Mouse (Mus musculus) right cerebral cortex, postnatal 4 days (tissue): ENCODE results near the gene Trak1.
"Not testable (repeated sequence)": the region's sequence is repeated elsewhere in the genome, so short reads cannot be mapped to it uniquely, and the experiment has no call there.

Source experiments
- DNase-seq: peaks from one replicate; pipeline ENCODE4 v3.0.0-alpha.2; 2022

Trak1 gene

DNA sequence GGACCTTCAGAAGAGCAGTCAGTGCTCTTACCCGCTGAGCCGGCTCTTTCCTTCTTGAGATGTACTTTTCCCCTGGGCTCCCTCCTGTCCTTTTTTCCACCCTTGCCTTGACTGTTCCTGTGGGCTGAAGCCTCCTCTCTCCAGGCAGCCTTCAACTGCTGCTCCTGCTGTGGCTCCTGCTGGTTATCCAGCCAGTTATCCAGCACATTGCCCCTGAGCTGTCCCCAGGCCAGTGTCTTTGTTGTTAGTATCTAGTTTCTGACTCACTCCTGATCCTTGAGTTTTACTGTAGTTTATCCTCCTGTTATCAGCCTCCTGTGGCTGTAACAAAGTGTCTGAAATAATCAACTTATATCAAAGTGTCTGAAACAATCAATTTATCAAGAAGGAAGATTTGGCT is 23.8 kb downstream of the Trak1 start:
- no peak for DNase-seq

DNA sequence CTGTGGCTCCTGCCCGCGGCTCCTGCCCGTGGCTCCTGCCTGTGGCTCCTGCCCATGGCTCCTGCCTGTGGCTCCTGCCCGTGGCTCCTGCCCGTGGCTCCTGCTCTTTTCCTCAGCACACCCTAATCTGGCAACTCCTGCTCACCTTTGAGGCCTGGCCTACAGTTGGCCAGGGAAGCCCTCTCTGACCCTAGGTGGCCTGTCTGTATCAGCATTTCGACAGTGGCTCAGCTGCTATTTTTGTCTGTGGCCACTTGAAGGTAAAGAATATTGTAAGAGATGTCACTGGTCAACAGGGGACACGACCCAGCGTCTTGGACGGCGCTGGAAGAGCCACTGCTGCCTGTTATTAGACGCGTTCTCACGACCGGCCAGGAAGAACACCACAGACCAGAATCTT is 24.7 kb downstream of the Trak1 start:
- DNase-seq, result no peak

DNA sequence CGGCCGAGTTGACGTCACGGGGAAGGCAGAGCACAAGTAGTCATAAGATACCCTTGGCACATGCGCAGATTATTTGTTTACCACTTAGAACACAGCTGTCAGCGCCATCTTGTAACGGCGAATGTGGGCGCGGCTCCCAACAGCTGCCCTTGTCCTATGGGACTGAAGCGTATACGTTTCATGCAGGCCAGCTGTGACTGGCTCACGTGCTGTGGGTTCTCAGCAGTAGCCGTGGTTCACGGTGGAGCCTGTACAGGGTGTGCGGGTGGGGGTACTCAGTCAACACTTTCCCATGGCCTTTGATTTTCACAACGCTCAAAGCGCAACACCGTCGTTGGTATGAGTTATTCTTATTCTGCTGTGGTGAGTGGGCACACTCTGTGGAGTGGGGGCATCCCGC is 31.0 kb downstream of the Trak1 start:
- DNase-seq, result not testable (repeated sequence)

DNA sequence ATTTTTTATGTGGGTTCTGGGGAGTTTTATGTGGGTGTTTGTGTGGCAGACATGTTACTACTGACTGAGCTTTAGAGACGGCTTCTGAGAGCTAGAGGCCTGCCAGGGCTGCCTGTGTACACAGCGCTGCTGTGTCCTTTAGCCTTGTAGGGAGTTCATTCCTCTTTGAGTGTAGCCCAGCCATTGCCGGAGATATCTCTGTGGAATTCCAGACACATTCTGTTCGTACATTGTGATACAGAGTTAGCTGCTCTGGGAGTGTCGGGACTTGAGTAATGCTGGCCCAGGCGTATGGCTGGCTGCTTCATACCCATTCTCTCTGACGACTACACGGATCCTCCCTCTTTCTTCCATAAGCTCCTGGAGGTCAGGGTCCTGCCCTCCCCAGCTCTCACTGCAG is 31.9 kb downstream of the Trak1 start:
- DNase-seq, result no peak

DNA sequence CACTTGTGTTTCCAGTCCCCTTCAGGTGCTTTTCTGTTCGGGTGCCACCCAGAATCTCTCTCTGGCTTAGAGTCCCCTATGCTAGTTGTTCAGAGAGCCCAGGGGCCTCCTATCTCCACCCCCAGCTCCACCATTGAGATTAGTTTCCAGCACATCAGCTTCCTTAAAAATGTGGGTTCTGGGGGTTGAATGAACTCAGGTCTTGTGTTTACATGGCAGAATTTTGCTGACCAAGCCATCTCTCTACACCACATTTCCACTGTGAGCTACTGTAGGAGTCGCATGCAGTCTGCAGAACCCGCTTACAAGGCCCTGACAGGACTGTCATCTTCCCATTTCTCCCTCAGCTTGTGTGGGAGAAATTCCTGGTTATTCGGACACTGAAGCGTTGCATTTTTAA is 32.8 kb downstream of the Trak1 start:
- no peak for DNase-seq

DNA sequence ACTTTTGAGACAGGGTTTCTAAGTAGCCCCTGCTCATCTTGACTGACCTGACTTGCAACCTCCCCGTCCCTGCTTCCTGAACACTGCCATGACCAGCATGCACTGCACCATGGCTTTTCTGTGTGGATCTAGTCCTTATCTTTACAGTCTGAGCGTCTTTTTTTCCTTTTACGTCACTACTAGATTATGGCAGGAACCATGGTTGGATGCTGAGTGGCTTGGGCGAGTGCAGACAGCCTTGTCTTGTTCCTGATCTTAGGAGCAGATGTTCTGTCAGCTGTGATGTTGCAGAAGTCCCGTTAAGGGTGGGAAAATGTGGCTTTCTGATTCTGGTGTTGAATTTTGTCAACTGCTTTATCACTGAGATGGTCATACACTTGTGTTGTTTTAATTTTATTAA is 34.1 kb downstream of the Trak1 start:
- DNase-seq, result no peak

DNA sequence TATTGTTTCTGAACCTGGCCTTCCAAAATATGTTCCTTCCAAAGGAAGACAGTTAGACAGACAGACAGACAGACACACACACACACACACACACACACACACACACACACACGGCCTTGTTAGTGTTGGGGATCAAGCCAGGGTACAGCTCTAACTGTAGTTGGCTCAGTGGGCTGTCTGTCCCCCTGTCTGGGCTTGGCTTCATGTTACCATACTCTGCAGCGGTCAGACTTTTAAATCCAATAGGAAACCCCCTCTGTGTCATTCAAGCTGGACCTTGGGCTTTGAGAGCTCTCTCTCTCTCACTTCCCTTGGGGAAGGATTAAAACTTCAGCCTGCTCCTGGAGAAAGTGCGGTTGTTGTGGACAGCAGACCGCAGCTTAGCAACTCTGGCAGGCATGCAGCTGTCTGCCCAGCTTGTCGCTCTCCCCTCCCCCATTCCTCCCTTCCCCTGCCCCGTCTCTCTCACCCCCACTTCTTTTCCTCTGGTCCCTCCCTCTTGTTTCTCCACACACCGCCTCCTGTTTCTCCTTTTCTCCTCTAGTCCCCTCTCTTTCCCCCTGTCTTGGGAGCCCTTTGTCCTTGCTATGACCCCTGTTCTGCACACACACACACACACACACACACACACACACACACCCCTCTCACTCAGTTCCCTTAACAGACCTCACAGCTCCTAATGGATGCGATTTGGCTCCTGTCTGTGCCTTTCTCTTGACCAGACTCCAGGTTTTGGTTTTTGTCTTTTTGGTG is 34.8 kb downstream of the Trak1 start:
- DNase-seq, result peak; percentile 53

DNA sequence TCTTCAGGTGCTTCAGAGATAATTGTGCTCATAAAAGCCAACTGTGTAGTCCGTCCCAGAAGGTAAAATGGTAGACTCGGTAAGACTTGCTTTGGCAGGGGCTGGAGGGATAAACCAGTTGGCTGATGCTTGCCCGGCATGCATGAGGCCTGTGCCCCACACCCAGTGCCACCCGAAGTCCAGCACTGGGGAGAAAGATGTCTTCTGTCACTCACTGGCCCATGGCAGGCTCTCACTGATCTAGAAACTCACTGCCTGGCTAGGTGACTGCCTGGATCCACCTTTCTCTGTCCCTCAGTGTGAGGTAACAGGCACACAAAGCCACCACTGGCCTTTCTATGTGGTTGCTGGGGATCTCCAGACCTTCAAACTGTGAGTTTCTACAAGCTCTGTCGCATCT is 36.3 kb downstream of the Trak1 start:
- no peak for DNase-seq

DNA sequence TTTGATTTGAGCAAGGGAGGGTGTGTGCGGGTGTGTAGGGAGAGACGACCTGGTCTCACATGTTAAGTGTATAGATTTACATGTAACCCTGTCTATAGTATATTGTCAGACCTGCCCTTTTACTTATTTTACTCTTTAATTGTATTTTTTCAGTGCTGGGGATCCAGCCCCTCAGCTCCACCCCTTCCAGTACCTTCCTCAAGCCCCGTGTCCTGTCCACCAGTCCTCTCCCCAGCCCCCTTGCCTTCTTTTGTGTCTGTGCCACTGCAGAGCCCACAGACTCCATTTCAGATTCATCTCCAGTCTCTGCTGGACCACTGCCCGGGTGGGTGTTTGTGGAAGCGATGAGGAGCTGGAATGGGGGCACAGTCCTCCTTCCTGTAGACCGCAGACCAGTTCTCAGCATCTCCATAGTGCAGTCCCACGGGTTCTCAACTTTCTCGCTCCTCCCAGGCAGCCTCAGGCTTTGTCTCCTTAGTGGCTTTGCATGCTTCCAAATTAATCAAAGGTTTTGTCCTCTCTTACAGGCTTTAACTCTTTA is 37.1 kb downstream of the Trak1 start:
- peak; percentile 75 for DNase-seq

DNA sequence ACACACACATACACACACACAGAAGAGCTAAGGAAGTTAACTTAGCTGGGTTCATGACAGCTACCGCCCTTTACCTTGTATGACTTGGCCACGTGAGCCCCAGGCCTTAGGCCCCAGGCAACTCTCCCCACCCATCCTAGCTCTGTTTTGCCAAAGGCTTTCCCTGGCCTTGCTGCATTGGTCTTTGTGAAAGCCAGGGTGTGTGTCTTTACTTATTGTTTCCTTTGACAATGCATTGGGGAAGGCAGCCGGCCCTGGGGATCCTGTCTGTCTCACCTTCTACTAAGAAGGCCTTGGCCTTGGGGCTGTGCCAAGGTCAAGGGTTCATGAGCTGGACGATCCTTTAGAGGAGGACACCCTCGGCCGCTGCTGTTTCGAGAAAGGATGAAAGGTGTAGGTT is 38.3 kb downstream of the Trak1 start:
- no peak for DNase-seq

DNA sequence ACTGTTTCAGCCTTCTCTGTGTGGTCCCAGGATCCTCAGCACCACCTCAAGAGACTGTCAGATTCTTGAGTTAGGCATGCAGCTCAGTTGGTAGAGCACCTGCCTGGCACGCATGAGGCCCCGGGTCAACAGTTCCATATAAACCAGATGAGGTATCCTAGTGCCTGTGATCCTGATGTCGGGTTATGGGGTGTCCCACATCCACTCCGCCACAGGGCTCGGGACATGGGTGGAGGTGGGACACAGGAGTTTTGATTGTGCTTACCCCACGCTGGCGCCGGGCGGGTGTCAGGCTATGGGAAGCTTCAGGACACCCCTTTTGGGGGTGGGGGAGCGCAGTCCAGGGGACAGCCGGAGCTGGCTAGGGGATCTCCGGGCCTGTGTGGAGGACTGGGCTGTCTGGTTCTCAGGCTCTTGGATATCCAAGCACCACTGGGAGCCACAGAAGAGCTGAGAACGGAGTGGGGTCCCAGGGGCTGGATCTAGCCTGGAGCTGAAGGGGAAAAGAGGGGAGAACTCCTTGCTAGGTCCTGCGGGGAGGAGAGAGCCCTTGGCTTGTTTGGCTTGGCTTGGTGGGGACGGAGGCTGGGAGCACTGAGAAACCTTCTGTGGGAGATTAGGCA is 39.1 kb downstream of the Trak1 start:
- DNase-seq, result no peak

DNA sequence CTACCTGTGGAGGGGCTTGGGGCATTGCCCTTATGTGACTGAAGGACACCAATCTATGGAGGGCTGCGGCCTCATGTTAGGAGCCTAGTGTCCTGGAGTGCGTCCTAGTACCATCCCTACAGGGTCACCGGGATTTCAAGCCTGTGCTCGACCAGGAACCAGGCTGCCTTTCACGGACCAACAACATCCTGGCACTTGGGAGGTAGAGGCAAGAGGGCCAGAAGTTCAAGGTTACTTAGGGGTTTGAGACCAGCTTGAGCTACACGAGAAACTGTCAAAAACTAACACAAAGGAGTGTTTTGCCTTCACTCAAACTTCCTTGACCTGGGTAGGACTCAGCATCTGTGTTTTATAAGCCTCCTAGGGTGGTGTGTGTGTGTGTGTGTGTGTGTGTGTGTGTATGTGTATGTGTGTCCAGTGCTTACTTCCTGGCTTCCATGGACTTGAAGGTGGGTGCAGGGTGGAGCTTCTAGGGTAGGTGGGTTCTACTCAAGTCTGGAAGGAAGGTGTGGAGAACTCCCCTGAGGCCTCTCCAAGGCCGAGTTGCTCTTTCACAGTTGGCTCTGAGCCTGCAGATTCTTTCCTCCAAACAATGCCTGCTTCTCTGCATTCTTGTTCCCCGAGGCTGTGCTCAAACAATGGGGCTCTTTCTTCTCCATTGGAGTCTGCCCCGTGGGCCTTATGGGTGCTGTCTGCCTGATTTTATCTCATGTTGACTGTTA is 40.1 kb downstream of the Trak1 start:
- DNase-seq, result no peak

DNA sequence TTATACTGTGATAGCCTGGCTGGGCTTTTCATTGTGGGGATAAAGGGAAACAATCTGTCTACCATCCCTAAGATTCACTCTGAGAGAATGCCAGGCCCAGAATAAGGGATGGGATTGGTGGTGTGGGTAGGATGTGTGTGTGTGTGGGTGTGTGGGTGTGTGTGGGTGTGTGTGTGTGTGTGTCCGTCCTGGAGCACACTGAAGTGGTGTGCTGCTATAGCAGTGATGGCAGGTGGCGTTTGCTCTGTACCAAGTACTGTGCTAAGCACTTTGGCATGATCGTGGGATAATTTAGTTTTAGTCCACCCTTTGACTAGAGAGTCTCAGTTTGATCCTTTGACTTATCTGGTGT is 40.6 kb downstream of the Trak1 start:
- no peak for DNase-seq

DNA sequence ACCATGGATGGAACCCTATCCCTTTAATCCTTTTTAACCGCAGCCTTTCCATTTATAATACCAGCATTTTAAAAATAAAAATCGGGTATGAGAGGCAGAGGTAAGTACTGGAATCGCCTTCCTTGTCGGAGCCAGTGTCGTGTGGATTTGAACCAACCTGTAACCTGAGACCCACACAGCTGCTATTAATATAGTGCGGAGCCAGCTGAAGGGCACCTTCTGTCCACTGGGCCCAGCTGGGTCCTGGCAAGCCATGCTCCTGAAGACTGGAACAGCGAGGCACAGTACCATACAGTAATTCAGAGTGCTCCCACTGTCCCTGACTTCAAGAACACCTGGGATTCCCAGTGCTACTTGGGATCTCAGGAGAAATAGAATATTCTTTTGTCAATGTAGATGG is 44.5 kb downstream of the Trak1 start:
- no peak for DNase-seq

DNA sequence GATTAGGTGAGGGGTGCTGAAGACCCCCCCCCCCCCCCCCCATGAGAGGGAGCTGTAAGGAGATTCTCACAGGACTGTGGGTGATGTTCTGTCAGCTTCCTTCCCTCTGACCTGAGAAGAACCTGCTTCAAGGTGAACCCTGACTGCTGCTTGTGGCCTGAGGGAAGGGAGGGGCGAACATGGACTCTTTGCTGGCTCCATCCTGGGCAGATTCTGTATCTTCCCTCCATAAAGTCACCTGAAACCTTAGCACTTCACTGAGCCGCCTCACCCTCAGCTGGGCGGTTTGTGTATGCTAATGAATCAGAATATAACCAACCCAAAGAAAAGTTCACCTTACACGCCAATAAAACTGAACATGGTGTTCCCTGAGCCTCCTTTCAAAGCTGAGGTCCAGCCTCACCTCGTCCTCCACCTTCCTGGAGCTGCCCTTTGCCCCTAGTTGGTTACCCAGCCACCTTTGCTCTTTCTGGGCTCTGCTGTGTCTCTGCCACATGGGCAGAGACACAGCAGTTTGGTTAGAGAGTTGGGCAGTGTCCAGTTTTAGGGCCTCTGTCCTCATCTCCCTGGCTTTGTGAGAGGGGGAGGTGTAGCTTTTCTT is 45.3 kb downstream of the Trak1 start:
- no peak for DNase-seq

DNA sequence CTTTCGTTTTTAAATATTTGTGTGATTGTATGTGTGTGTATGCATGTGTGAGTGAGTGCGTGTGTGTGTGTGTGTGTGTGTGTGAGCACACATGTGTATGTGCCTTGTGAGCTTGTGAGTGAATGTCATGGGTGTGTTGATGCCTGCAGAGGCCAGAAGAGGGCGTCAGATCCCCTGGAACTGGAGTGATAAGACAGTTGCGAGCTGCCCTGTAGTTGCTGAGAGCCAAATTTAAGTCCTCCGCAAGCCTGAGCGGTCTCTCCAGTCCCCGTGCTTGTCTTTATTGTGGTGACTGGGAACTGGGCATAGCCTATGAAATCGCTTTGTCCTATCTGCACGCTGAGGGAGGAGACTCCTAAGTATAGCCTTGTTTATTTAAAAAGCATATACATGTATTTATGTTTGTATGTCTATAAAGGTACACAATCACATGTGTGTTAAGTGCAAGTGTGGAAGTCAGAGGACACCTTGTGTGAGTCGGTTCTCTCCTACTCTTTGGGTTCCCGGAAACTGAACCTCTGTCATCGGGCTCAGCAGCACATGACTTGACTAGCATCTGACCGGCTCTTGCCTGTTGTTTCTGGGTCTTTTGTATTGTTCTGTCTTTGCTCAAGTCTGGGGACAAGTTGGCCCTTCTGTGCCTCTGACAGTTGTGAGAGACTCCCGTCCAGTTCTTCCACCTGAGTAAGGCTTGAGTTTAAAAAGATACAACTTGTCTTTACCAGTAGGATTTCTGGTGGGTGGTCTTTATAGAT is 46.0 kb downstream of the Trak1 start:
- DNase-seq, result no peak

DNA sequence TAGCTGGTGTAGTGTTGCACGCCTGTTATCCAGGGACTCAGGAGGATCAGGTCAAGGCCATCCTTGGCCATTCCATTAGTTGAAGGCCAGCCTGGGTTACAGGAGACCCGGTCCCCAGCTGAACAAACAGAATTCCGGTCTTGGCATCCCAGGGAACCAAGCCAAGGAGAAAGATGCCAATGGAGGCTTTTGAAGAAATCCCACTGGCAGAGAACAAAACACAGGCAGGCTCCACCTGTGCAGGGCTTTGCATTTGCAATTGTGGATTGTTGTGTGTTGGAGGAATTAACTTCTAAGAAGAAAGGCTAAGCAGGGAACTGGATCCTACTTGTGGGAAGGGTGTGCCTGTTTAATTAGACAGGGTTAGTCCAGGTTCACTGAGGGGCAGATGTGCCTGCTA is 47.0 kb downstream of the Trak1 start:
- DNase-seq, result no peak

DNA sequence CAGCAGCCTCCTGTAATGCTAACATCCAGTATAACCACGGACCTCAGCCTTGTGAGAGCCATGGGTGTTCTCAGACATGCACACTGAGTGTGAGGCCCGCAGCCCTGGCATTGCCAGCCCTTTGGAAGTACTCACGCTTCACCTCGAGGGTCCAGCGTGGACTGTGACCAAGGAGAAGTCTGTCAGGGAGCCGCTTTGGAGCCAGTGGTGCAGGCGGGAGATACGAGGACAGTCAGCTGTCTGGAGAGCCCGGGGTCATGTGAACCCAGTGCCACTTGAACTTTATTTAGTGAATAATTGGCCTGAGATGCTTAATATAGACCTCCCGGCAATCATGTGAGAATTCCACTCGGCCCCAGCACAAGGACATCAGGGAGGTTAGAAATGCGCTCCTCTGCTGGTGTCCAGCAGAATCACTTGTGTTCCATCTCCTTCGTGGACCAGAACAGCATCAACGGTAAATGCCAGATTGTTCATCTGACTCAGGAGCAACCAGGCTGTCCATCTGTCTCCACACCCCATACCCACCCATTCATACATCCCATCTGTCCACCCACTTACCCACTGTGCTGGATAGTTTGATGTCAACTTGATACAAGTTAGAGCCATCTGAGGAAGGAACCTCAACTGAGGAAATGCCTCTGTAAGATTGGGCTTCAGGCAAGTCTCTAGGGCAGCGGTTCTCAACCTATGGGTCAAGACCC is 48.3 kb downstream of the Trak1 start:
- no peak for DNase-seq

DNA sequence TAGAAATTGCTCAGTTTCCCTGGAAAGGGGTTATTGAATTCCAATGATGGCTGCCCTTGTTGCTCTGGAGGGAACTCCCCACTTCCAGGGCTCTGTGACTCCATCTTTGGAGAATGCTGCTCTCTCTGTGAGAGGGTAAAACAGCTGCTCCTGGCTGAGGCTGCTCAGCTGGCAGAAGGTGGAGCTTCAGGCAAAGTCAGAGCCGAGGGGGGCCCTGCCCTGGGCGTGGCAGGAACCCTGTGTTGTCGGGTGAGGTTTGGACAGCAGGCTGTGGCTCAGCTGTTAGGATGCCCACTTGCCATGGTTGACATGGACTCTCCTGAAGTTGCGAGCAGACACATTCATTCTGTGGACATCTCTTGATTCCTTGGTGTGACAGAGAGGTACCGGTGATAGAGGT is 49.3 kb downstream of the Trak1 start:
- no peak for DNase-seq

DNA sequence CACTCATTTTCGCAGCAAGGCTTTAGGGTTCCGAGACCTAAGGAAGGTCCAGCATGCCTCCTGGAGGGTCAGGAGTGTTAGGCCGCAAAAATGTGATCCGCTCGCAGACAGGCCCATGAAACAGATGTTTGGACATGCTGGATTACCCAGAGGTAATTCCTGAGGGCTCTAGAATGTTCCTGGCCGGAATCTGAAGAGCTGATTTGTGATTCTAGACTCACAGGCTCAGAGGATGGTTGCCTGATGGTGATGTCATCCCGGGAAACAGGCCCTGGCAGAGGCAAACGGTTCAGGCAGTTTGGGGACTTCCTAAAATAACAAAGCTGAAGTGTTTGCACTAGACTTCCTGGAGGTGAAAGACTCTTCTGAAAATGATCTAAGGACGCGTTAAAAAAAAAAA is 50.7 kb downstream of the Trak1 start:
- DNase-seq, result no peak

DNA sequence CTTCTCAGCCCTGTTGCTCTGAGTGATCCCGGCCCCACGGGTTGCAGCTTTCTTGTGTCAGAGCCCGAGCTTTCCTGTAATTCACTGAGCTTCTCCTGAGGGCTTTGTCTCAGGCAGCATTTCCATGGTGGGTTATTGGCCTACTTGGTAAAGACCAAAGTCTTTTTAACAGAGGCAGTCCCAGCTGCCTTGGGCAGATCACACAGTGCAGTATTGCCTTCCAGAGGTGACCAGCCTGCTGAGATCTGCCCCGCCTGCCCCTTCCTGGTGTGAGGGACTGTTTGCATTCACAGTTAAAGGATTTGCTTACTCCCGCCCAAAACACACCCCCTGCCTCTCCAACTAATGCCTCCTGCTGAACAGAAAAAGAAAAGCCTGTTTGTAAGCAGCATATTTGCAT is 51.2 kb downstream of the Trak1 start:
- no peak for DNase-seq

DNA sequence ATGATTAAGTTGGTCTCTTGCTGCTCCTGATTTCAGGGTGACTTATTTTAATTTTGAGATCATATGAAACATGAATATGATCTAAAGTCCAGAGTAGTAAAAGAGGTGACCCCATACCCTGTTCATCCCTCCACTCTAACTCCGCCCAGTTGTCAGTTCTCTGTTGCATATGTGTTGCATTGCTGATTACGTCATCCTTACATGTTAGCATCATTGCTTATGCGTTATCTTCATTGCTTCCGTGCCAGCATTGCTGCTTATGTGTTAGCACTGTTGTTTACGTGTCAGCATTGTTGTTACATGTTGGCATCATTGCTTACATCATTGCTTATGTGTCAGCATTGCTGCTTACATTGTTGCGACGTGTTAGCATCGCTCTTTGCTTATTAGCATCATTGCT is 51.8 kb downstream of the Trak1 start:
- DNase-seq, result no peak
